Mouse (Mus musculus) liver, adult 2 months (tissue): ENCODE measurements at regions not wholly inside any gene's neighbourhood (a gene's known extent, or its start where the extent isn't known, plus 50 kb on each side); places are given as distances from the start of the nearest gene placed in this dataset.

Experiments used
- DNase-seq: peaks from one replicate; pipeline ENCODE4 v3.0.0-alpha.2; 2011; ENCODE audit warnings: low read depth, low spot score; ENCODE audit errors: extremely low read depth
- H3K27ac ChIP-seq: fragments of 200-500 bp; replicated peaks from 2 replicates; pipeline ENCODE4 v1.5.1; 2012; ENCODE audit warnings: low read depth, mild to moderate bottlenecking, control low read depth, inconsistent platforms, low read length; ENCODE audit not compliant: insufficient read depth
- H3K27me3 ChIP-seq: fragments of 200-500 bp; 2 replicates; pipeline ENCODE4 v1.6.1; 2012; ENCODE audit warnings: mild to moderate bottlenecking, moderate library complexity, low read length, inconsistent platforms; ENCODE audit not compliant: control insufficient read depth, insufficient read depth
- H3K36me3 ChIP-seq: fragments of 200-500 bp; 2 replicates; pipeline ENCODE4 v1.6.1; 2012; ENCODE audit warnings: low read length, inconsistent platforms; ENCODE audit not compliant: control insufficient read depth, insufficient read depth
- H3K4me1 ChIP-seq: fragments of 200-500 bp; 2 replicates; pipeline ENCODE4 v1.6.1; 2011; ENCODE audit warnings: low read length; ENCODE audit not compliant: control insufficient read depth, insufficient read depth
- H3K4me3 ChIP-seq: fragments of 200-500 bp; 2 replicates; pipeline ENCODE4 v1.5.1; 2011; ENCODE audit warnings: low read depth, mild to moderate bottlenecking, control low read depth, low read length, moderate library complexity; ENCODE audit not compliant: insufficient read depth
- H3K79me2 ChIP-seq: fragments of 200-500 bp; 2 replicates; pipeline ENCODE4 v1.6.1; 2012; ENCODE audit warnings: inconsistent platforms, mild to moderate bottlenecking, low read length, moderate library complexity; ENCODE audit not compliant: control insufficient read depth, insufficient read depth
- H3K9ac ChIP-seq: fragments of 200-500 bp; 2 replicates; pipeline ENCODE4 v1.6.1; 2012; ENCODE audit warnings: low read depth, mild to moderate bottlenecking, control low read depth, inconsistent platforms, low read length
- CTCF ChIP-seq: fragments of 200-500 bp; IDR thresholded peaks from 2 replicates; pipeline ENCODE4 v1.5.1; 2011; ENCODE audit warnings: low read depth, low read length, control low read depth
- POLR2A ChIP-seq: fragments of 200-500 bp; IDR thresholded peaks from 2 replicates; pipeline ENCODE4 v1.6.1; 2011; ENCODE audit warnings: low read length, control low read depth; ENCODE audit not compliant: insufficient read depth; ENCODE audit errors: extremely low read depth
- WGBS: fragments of 180-500 bp; shearing (Covaris S2); methylation state at CpG from one replicate; pipeline ENCODE4 v1.1.7; 2018; 5-methylcytosine and 5-hydroxymethylcytosine counted together

GRCm38 (mm10) chr1:156990567-156991494, 51.4 kb upstream of the Ralgps2 start:
- 64% methylated on average over 14 of the region's 14 CpGs for WGBS
- Histone ChIP-seq H3K4me1 (peaks cover 2% of the 10 kb centered on the region; the same call in 1 of the 2 replicates), H3K27ac (no peak overlapping the region)

DNA sequence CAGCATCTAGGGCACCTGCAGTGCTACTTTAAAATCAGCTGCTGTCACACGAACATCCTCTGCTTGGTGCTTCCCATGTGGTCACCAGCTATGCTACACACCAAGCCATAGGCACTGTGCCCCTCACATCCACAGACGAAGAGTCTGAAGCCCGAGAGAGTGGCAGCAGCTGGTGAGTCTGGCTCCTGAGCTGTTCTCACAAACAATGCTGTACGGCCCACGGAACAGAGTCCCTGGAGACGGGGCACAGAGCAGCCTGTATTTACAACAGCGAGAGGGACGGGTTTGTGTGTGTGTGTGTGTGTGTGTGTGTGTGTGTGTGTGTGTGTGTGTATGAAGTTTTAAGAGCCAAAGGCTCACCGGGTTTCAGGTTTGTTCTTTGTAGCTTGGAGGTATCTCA, 50.7 kb upstream of the Ralgps2 start:
- no peak for DNase-seq
- peaks cover 2% of the 10 kb centered on the region; the same call in 1 of the 2 replicates for H3K4me1 ChIP-seq
- H3K4me3 ChIP-seq = no peak overlapping the region
- WGBS = 53% methylated on average over 9 of the region's 9 CpGs
- no peak for TF ChIP-seq POLR2A
- TF ChIP-seq CTCF = no peak
- H3K79me2 ChIP-seq = no peaks in the 10 kb centered on the region
- no peak overlapping the region for H3K27ac ChIP-seq
- H3K36me3 ChIP-seq = no peaks in the 10 kb centered on the region
- no peak overlapping the region for H3K9ac ChIP-seq
- H3K27me3 ChIP-seq = no peaks in the 10 kb centered on the region

More at GRCm38 (mm10) chr1:156990567-156991494, 51.4 kb upstream of the Ralgps2 start:
- DNase-seq = no peak
- Histone ChIP-seq H3K27me3 (no peaks in the 10 kb centered on the region), H3K36me3 (no peaks in the 10 kb centered on the region), H3K79me2 (no peaks in the 10 kb centered on the region), H3K4me3 (no peak overlapping the region), H3K9ac (no peak overlapping the region)
- TF ChIP-seq CTCF (no peak), POLR2A (no peak)

- 95% methylated on average over 10 of the region's 10 CpGs for WGBS
- DNase-seq = no peak
- TF ChIP-seq CTCF (no peak), POLR2A (no peak)
- no peaks in the 10 kb centered on the region for H3K27me3 ChIP-seq
- H3K4me1 ChIP-seq = peaks cover 2% of the 10 kb centered on the region; the same call in 1 of the 2 replicates
- no peaks in the 10 kb centered on the region for H3K36me3 ChIP-seq
- H3K4me3 ChIP-seq = no peak overlapping the region
- no peak overlapping the region for H3K27ac ChIP-seq
- H3K79me2 ChIP-seq = no peaks in the 10 kb centered on the region
- no peak overlapping the region for H3K9ac ChIP-seq
Measured at GRCm38 (mm10) chr1:156989149-156989785, 49.8 kb upstream of the Ralgps2 start.
